Mouse (Mus musculus) midbrain, embryonic 14.5 days (tissue): ENCODE measurements around the gene Prr11. TPM values are rescaled to one million over a fixed set of nuclear protein-coding genes. Genes with fewer than 3 reads are reported as not detected.
A peak's percentile ranks its signal among the peaks of the same experiment; 100 is the strongest.

Experiments
- ATAC-seq: fragments of 200-750 bp; cut with Nextera tagmentation; 2 replicates; pipeline ENCODE4 v1.8.0; 2017; ENCODE audit warnings: moderate number of reproducible peaks, moderate library complexity; ENCODE audit not compliant: low FRiP score, low TSS enrichment
- DNase-seq: peaks from one replicate; pipeline ENCODE4 v3.0.0-alpha.2; 2015
- H3K27ac ChIP-seq: fragments of 300-500 bp; sonication (generic); replicated peaks from 2 replicates; pipeline ENCODE4 v1.5.1; 2014; ENCODE audit warnings: mild to moderate bottlenecking, low read depth, low read length, moderate library complexity
- H3K27me3 ChIP-seq: fragments of 300-500 bp; sonication (generic); 2 replicates; pipeline ENCODE4 v1.6.1; 2014; ENCODE audit warnings: low read length, control low read depth, mixed read lengths; ENCODE audit not compliant: control insufficient read depth, insufficient read depth
- H3K36me3 ChIP-seq: fragments of 300-500 bp; sonication (generic); 2 replicates; pipeline ENCODE4 v1.6.1; 2014; ENCODE audit warnings: low read length, control low read depth; ENCODE audit not compliant: control insufficient read depth, insufficient read depth
- H3K4me1 ChIP-seq: fragments of 300-500 bp; sonication (generic); 2 replicates; pipeline ENCODE4 v1.6.1; 2014; ENCODE audit warnings: mild to moderate bottlenecking, antibody characterized with exemption, low read length, control low read depth; ENCODE audit not compliant: control insufficient read depth, insufficient read depth
- H3K4me2 ChIP-seq: fragments of 300-500 bp; sonication (generic); 2 replicates; pipeline ENCODE4 v1.6.1; 2014; ENCODE audit warnings: mild to moderate bottlenecking, low read length, moderate library complexity
- H3K4me3 ChIP-seq: fragments of 300-500 bp; sonication (generic); replicated peaks from 2 replicates; pipeline ENCODE4 v1.5.1; 2014; ENCODE audit warnings: low read depth, low read length
- H3K9ac ChIP-seq: fragments of 300-500 bp; sonication (generic); replicated peaks from 2 replicates; pipeline ENCODE4 v1.6.1; 2014; ENCODE audit warnings: mild to moderate bottlenecking, low read length, moderate library complexity
- H3K9me3 ChIP-seq: fragments of 300-500 bp; sonication (generic); 2 replicates; pipeline ENCODE4 v1.6.1; 2016; ENCODE audit warnings: low read length, control low read depth, mixed read lengths; ENCODE audit not compliant: control insufficient read depth
- WGBS: fragments of 180-500 bp; shearing (Covaris S2); extraction: QIAGEN DNeasy Blood & Tissue Kit; methylation state at CpG from one replicate; pipeline ENCODE4 v1.1.7; 2014; 5-methylcytosine and 5-hydroxymethylcytosine counted together
- polyA plus RNA-seq: library from polyadenylated mRNA; unstranded; fragments of >200 nt; fragmentation: Nextera tagmentation; extraction: Ambion mirVana; gene quantifications from 2 replicates; pipeline ENCODE4 v1.2.1, GENCODE M21; 2014

Gene Prr11
- 2.2 and 3.9 TPM in 2 replicates for polyA plus RNA-seq

DNA sequence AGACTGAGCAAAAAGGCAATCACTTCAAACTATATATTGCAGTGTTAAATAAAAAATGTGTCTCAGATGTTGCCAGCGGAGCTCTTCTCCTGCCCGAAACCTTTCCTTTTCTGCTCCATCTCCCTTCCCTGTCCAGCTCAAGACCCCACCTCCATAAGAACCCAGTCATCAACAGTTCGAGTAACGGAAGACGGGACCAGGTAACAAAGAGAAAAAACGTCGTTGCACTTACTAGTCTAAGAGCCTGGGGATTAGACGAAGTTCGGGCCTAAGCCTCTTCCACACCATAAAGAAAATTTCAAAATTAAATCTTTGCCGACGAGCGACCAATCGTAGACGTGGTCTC lies at the start of gene Prr11:
Gene Prr11 (minus strand): TSS at position 300 of the 346 bp plus-strand sequence.
- Histone ChIP-seq H3K4me1 (peaks cover 14% of the 10 kb centered on the region), H3K9ac (peak within 1 kb of the TSS; percentile 91), H3K27me3 (no peaks in the 10 kb centered on the region), H3K27ac (peak within 1 kb of the TSS; percentile 86), H3K4me3 (peak within 1 kb of the TSS; percentile 92), H3K36me3 (peaks cover 20% of the 10 kb centered on the region), H3K4me2 (peak within 1 kb of the TSS; percentile 72), H3K9me3 (no peaks in the 10 kb centered on the region)
- WGBS = 0% methylated on average over 14 of the region's 14 CpGs
- DNase-seq = no peak
- ATAC-seq = no peak

DNA sequence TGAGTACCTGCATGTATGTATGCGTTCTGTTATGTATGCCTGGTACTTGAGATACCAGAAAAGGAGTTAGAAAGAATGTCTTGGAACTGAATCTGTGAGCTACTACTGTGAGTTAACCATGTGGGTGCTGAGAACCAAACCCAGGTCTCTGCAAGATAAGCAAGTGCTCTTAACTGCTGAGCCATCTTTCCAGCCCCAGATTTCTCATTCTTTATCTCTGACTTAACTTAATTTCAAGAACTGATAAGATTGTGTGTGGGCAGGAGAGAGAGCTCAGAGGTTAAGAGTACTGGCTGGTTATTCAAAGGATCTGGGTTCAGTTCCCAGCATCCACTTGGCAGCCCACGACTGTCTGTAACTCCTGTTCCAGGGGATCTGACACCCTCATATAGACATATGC lies 49.5 kb upstream of the Prr11 start:
- Histone ChIP-seq H3K27me3 (no peaks in the 10 kb centered on the region), H3K4me1 (no peaks in the 10 kb centered on the region), H3K27ac (no peak overlapping the region), H3K9ac (no peak overlapping the region), H3K4me2 (no peak overlapping the region), H3K9me3 (no peaks in the 10 kb centered on the region), H3K4me3 (no peak overlapping the region), H3K36me3 (peaks cover 52% of the 10 kb centered on the region)
- ATAC-seq (no peak), DNase-seq (no peak)
- WGBS = 95% methylated on average over 2 of the region's 2 CpGs

GRCm38 (mm10) chr11:87136233-87136632 lies 27.7 kb upstream of the Prr11 start:
- no peak overlapping the region for H3K9ac ChIP-seq
- no peaks in the 10 kb centered on the region for H3K27me3 ChIP-seq
- no peak for DNase-seq
- H3K4me3 ChIP-seq = no peak overlapping the region
- H3K4me2 ChIP-seq = no peak overlapping the region
- ATAC-seq = no peak
- no peaks in the 10 kb centered on the region for H3K9me3 ChIP-seq
- H3K27ac ChIP-seq = no peak overlapping the region
- WGBS = 85% methylated on average over 4 of the region's 4 CpGs
- H3K4me1 ChIP-seq = no peaks in the 10 kb centered on the region
- H3K36me3 ChIP-seq = peaks cover 55% of the 10 kb centered on the region

- Histone ChIP-seq H3K4me3 (peak within 1 kb of the TSS; percentile 95), H3K4me2 (peak within 1 kb of the TSS; percentile 66)
- under 1% methylated on average over 101 of the region's 105 CpGs for WGBS
Observed at GRCm38 (mm10) chr11:87126824-87127816, 18.6 kb upstream of the Prr11 start, which contains the start of gene Trim37. Gene Trim37 (plus strand): TSS chr11:87127077.

GRCm38 (mm10) chr11:87126281-87126823 lies 17.8 kb upstream of the Prr11 start:
- no peak for ATAC-seq
- H3K9ac ChIP-seq = peak overlapping the region; percentile 87
- no peaks in the 10 kb centered on the region for H3K27me3 ChIP-seq
- WGBS = 2% methylated on average over 12 of the region's 12 CpGs
- peaks cover 22% of the 10 kb centered on the region for H3K4me1 ChIP-seq
- H3K4me3 ChIP-seq = peak overlapping the region; percentile 95
- H3K4me2 ChIP-seq = peak overlapping the region; percentile 66
- H3K9me3 ChIP-seq = no peaks in the 10 kb centered on the region
- H3K36me3 ChIP-seq = peaks cover 37% of the 10 kb centered on the region
- H3K27ac ChIP-seq = peak overlapping the region; percentile 93
- peak; percentile 60 for DNase-seq

More at GRCm38 (mm10) chr11:87126824-87127816, 18.6 kb upstream of the Prr11 start, which contains the start of gene Trim37:
- Histone ChIP-seq H3K9me3 (no peaks in the 10 kb centered on the region), H3K9ac (peak within 1 kb of the TSS; percentile 87), H3K27ac (peak within 1 kb of the TSS; percentile 93), H3K4me1 (peaks cover 22% of the 10 kb centered on the region), H3K27me3 (no peaks in the 10 kb centered on the region), H3K36me3 (peaks cover 34% of the 10 kb centered on the region)
- peak; percentile 97 for DNase-seq
- ATAC-seq = peak; percentile 94

DNA sequence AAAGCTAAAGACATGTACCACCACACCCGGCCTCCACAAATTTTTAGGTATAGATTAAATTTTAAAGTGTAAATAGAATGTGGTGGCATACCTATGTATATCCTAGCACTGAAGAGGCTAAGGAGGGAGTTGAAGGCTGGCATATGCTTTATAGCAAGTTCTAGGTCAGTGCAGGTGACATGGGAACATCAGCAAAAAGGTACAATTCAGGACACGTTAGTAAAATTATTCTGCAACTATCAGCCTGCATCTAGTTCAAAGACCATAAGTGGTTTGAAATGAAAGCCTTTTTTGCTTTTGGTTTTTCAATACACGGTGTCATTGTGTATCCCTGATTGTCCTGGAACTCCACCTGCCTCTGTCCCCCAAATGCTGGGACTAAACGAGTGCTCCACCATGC lies 17.1 kb upstream of the Prr11 start:
- H3K27me3 ChIP-seq = no peaks in the 10 kb centered on the region
- 48% methylated on average over 4 of the region's 4 CpGs for WGBS
- H3K4me3 ChIP-seq = peak overlapping the region; percentile 95
- peak overlapping the region; percentile 66 for H3K4me2 ChIP-seq
- no peak overlapping the region; the same call in 1 of the 2 replicates for H3K9ac ChIP-seq
- peaks cover 22% of the 10 kb centered on the region for H3K4me1 ChIP-seq
- H3K9me3 ChIP-seq = no peaks in the 10 kb centered on the region
- H3K36me3 ChIP-seq = peaks cover 40% of the 10 kb centered on the region
- ATAC-seq (no peak), DNase-seq (no peak)
- H3K27ac ChIP-seq = peak overlapping the region; percentile 93

GRCm38 (mm10) chr11:87121864-87122263 lies 13.4 kb upstream of the Prr11 start:
- Histone ChIP-seq H3K9me3 (no peaks in the 10 kb centered on the region), H3K27me3 (no peaks in the 10 kb centered on the region), H3K36me3 (peaks cover 63% of the 10 kb centered on the region), H3K4me1 (peaks cover 6% of the 10 kb centered on the region; the same call in 1 of the 2 replicates), H3K9ac (no peak overlapping the region), H3K4me2 (no peak overlapping the region), H3K27ac (no peak overlapping the region), H3K4me3 (no peak overlapping the region)
- DNase-seq = no peak
- no peak for ATAC-seq
- WGBS = 77% methylated on average over 8 of the region's 8 CpGs

GRCm38 (mm10) chr11:87110172-87110909 lies 1.8 kb upstream of the Prr11 start:
- Histone ChIP-seq H3K9ac (peak overlapping the region; percentile 91), H3K4me2 (peak overlapping the region; percentile 72), H3K27me3 (no peaks in the 10 kb centered on the region), H3K4me1 (peaks cover 16% of the 10 kb centered on the region), H3K27ac (peak overlapping the region; percentile 86), H3K36me3 (peaks cover 24% of the 10 kb centered on the region), H3K9me3 (no peaks in the 10 kb centered on the region), H3K4me3 (peak overlapping the region; percentile 92)
- no peak for ATAC-seq
- no peak for DNase-seq
- WGBS = 5% methylated on average over 9 of the region's 9 CpGs
